Mouse (Mus musculus) spleen, postnatal 14 days (tissue): ENCODE data around the gene Slc34a3.

Experiments used
- DNase-seq, 2 experiments: peaks; one replicate each; pipeline ENCODE4 v3.0.0; 2021 to 2022; ENCODE audit warnings: low spot score in 2 of 2

Gene Slc34a3

DNA sequence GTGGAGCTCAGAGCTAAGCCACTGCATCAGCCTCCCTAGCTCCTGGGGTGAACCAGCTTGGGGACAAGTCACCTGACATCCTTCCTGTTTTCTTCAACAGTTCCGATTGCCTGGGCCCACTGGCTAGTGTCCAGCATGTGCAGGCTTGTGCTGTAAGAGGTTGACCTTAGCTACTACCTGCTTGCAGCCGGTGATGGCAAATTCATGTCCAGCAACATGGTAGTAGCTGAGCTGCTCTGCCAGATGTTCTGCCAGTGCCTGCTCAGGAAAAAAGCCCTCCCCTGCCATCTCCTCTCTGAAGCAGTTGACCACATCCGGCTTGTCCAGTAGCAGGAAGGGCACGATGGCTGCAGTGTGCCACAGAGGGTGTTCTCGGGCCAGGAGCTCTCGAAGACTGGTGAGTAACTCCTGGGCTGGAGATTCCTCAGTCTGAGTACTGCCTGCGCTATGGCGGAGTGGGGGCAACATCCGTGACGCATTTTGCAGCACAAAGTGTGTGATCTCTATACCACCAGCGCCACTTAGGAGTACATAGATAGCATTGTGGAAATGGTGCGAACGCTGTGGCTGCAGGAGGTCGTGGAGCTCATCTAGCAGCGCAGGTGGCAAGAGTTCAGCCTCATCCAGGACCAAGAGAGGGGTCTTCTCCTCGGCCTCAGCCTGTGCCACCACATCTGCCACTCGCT, 39.5 kb downstream of the Slc34a3 start:
- peak in 1 of 2 experiments; percentile 17 for DNase-seq

GRCm38 (mm10) chr2:25194006-25194405, 40.2 kb downstream of the Slc34a3 start:
- DNase-seq, result no peak

DNA sequence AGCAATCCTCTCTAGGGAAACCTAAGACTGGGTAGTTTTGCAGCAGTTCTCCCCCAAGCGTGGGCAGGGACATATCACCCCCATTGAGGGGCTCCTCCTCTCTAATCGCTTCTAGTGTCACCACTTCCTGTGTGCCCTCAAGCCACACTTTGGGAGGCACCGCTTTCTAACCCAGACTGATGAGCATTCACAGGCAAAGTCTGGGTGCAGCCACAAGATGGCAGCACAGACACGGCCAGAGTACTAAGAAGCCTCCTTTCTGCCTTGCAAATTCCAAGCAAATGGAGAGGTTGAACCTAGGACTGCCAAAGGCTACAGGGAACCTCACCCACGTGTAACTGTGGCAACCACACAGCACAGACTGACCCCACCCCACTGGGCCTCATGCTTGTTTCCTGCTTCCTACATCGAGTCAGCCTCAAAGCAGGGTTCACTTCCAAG, 40.8 kb downstream of the Slc34a3 start:
- peak; percentile 61 to 76 for DNase-seq

DNA sequence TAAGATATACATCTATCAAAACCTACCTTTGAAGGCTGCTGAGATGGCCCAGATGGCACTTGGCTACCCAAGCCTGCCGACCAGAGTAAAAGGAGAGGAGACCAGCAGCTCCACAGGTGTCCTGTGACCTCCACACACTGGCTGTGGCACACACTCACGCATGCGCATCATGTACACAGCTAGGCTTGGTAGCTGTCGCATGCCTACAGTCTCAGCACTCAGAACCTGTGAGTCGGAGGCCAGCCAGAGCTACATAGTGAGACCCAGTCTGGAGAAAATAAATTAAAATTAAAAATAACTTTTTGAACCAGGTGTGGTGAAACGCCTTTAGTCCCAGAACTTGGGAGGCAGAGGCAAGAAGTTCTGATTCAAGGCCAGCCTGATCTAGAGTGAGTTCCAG, 46.3 kb downstream of the Slc34a3 start:
- no peak for DNase-seq

DNA sequence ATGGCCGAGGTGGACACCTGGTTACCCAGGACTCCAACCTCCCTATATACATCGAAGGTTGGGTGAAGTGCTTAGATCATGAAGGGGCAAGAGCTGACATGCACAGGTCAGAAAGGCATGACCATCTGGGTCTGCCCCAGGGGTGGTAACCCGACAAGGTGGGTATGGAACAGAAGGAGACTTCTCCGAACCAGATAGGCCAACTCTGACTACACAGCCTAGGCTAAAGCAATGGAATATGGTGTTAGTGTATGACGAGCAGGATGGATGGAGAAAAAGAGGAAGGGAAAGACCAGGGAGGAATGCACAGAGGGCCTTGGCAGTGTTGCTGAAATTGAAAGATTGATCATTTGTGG, 47.6 kb downstream of the Slc34a3 start:
- no peak for DNase-seq

DNA sequence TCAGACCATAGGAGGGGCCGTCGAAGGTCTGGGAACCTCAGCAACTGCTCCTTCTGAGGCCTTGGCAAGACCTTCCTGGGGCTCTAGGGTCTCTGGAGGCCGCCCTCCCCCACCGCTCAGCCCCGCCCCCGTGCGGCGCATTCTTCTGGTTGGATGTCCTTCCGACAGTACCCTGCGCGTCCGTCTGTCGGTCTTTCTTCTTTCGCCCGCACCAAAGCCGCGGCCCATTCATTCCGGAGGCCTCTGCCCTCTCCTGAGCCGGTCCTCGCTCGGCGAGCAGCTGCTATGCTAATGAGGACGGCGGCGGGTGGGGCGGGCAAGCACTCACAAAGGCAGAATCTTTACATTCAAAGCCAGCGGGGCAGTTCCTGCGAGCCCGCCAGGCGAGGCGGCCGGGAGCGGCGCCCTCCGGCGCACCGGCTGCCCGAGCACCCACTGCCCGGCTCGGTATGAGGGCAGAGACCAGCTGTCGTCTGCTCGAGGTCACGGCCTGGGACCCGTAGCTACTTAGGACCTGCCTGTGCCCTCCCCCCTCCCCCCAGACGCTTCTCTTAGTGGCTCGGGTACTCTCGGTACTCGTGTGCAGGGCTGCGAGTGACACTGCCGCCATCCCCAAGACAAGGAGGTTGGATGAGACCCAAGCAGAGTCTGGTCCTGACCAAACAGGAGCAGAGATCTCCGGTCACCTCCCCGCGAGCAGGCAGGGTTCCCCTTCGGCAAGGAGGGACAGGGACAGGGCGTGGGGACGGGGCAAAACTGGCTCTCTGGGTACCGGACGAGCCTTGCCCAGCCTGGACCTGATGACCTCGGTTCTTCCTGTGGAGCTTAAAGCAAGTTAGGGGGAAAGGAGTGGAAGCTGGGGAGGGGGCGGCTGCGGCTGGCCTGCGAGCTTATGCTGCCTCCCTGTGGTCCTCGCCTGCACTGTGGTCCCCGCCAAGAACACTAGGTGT, 48.3 kb downstream of the Slc34a3 start:
- peak; percentile 30 to 36 for DNase-seq

DNA sequence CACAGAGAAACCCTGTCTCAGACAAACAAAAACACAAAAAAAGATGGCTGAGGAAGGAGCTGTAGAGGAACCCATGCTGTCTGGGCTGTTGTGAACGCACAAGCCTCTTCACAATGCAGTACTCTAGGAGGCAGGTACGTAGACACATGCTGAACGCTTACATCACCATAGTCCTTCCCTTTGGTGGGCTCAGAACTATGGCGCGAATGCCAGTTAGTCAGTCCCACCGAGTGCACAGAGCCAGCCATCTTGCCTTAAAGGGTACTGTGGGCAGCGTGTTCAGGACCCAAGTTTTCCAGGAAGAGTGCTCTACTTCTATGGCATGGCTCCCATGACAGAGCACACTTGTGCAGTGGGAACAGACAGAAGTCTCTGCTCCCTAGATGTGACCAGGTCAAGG, 49.7 kb downstream of the Slc34a3 start:
- no peak for DNase-seq

DNA sequence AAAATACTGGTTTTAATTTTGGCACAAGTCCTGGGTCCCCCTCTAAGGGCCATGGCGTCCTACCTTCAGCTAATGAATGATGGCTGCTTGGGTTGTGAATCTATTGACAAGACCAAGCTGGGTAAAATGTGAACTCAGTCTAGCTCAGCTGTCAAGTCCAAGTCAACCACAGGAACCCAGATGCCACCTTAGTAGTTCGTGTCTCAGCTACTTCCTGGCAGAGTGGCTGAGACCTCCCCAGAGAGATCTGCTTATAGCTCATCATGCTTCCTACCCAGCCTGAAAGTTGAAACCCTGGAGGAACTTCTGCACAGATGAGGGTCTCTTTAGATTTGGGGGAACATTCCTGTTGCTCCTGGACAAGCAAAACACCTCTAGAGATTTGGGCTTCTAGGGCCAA, 50.8 kb downstream of the Slc34a3 start:
- DNase-seq, result no peak

GRCm38 (mm10) chr2:25182664-25183063, 51.5 kb downstream of the Slc34a3 start:
- DNase-seq, result no peak

- no peak for DNase-seq
Measured at GRCm38 (mm10) chr2:25181891-25182397, 52.2 kb downstream of the Slc34a3 start.

GRCm38 (mm10) chr2:25180973-25181890, 52.9 kb downstream of the Slc34a3 start:
- peak; percentile 47 to 48 for DNase-seq

DNA sequence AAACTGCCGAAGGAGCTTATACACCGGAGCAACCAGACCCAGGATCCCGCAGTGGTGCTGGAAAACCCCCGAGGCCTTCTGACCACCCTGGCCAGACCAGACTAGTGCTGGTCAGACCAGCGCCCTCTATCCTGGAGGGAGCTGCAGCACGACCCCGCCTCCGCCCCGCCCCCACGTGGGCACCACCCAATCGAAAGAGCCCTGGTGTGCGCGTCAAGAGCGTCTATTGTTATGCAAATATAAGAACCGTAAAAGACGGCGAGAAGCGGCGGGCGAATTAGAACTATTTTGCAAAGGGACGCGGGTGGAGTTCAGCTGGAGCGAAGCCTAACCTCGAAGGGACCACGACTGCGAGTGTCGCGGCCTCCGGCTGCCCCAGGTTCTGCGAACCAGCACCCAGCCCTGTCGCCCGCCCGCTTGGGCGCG, 53.7 kb downstream of the Slc34a3 start, which contains the start of gene Nrarp:
Gene Nrarp, plus strand, starts transcription at position 281 of the 426 bp plus-strand sequence.
- peak; percentile 83 to 86 for DNase-seq

DNA sequence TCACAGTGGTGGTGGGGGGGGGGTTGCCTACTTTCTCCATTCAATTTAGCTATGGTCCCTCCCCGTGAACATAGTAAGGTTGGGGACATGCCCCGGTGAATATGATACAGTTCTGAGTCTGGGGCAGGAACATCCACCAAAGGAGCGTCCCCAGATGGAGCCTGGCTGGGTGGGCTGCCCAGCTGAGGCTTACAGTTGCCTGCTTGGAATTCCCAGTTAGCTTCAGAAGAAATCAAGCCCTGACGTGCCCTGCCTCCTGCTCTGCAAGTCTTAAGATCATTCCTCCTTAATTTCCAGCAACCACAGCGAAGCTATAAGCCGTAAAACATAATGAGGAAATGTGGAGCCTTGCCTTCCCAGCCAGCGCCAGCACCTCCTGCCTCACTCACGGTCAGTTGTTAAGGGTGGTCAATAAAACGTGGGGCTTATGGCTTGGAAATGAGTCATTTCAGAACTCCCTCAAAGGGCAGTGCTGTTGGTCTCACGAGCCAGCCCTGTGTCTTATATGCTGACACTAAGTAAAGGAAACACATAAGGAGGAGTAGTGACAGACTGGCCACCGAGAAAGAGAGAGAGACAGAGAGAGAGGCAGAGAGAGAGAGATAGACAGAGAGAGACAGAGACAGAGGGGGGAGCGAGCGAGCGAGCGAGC, 54.5 kb downstream of the Slc34a3 start:
- no peak for DNase-seq
